Mouse (Mus musculus) Patski (cell line): Measurements from ENCODE around the gene Prl2b1. TPM values are rescaled to one million over a fixed set of nuclear protein-coding genes. Genes with fewer than 3 reads are reported as not detected.

Experiments
- ATAC-seq: fragments of 100-300 bp; one replicate; pipeline ENCODE4 v1.8.0; 2021
- CTCF ChIA-PET: fragments of 350-600 bp; sonication (Branson Sonifier 250); formaldehyde crosslinking; loops from one replicate; lab custom pipeline; 2022; ENCODE audit warnings: inconsistent platforms; lab: Charles Lee
- POLR2A ChIA-PET: fragments of 350-600 bp; sonication (Branson Sonifier 250); formaldehyde crosslinking; loops from one replicate; lab custom pipeline; 2022; ENCODE audit warnings: antibody characterized with exemption, inconsistent platforms; lab: Charles Lee
- DNase-seq: peaks from one replicate; pipeline ENCODE4 v3.0.0-alpha.2; 2011; ENCODE audit warnings: low read depth, low spot score
- H3K27me3 ChIP-seq: fragments of 371-371 bp; one replicate; pipeline ENCODE4 v1.5.1; 2021
- CTCF ChIP-seq: fragments of 100-300 bp; IDR thresholded peaks from one replicate; pipeline ENCODE4 v1.5.1; 2021
- in situ Hi-C: fragments of 300-500 bp; cut with MboI; formaldehyde crosslinking; loops from 3 replicates; pipeline ENCODE4 v1.11.1; 2018; ENCODE audit warnings: low pct_unique_long_range_greater_than_20kb, mixed read lengths
- polyA plus RNA-seq: library from polyadenylated mRNA; unstranded; gene quantifications from one replicate; pipeline ENCODE4 v1.2.3, GENCODE M21; 2021

The Prl2b1 gene
- polyA plus RNA-seq, result not detected

DNA sequence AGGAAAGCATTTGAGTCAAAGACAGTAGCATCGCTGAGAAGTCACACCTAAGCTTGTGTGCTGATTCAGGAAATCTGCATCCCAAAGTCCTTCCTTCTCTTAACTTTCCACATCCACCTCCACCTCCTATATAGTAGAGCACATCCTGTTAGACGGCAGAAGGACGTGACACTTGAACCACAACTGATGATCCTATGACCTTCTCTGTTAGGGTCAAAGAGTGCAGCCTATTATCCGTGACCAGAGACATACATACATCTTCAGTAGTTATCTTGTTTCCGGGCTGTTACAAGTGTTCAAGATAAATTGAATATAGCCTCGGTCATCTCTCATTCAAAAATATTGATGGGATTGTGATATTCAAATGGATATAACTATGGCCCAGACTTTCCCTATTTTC is at the start of gene Prl2b1:
Prl2b1 (minus strand) TSS at position 101 of the 400 bp plus-strand sequence.
- ATAC-seq (no peak), DNase-seq (no peak)
- H3K27me3 ChIP-seq, result no peaks in the 10 kb centered on the region
- no peak for TF ChIP-seq CTCF
- ChIA-PET POLR2A (no interaction called here), CTCF (no interaction called here)
- in situ Hi-C loops, result no loop called here

DNA sequence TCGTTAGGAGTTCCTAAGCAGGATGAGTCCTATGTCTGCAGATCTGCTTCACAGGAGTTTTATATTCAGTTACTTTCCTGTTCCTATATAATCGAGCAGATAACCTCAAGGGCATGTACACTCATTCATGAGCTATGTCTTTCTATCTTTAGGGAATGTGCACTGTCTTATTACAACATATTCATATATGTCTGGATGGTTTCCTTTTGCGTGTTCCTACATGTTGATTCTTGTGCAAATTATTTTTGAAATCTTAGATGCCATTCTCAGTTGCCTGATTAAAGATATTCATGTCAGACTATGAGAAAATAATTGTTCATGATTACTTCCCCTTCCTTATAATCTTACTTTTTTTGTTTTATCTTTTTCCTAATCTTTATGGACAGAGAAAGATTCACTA is 47.9 kb upstream of the Prl2b1 start, which contains the start of gene Prl8a6:
Prl8a6 (minus strand) TSS at position 101 of the 400 bp plus-strand sequence.
- no peak for ATAC-seq
- ChIA-PET POLR2A (no interaction called here), CTCF (no interaction called here)
- TF ChIP-seq CTCF, result no peak
- DNase-seq, result no peak
- in situ Hi-C loops, result no loop called here
- H3K27me3 ChIP-seq, result peaks cover 4% of the 10 kb centered on the region

DNA sequence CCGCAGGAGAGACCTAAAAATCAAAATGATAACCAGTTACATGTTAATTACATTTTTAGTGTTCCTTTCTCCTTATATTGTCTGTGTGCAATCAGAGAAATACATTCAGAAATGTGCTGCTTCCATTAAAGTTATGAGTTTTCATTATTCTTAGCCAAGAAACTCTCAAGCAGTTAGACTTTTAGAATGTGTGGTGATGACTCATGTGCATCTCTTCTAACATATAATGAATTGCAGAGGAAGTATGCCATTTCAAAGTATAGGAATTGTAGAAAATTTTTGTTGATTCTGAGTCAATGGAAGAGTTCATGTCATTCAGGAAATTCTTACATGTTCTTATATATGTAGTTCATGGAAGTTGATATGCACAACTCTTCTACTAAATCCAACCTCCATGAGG is 42.5 kb upstream of the Prl2b1 start:
- ChIA-PET POLR2A (no interaction called here), CTCF (no interaction called here)
- ATAC-seq (no peak), DNase-seq (no peak)
- in situ Hi-C loops, result no loop called here
- peaks cover 4% of the 10 kb centered on the region for H3K27me3 ChIP-seq
- no peak for TF ChIP-seq CTCF

DNA sequence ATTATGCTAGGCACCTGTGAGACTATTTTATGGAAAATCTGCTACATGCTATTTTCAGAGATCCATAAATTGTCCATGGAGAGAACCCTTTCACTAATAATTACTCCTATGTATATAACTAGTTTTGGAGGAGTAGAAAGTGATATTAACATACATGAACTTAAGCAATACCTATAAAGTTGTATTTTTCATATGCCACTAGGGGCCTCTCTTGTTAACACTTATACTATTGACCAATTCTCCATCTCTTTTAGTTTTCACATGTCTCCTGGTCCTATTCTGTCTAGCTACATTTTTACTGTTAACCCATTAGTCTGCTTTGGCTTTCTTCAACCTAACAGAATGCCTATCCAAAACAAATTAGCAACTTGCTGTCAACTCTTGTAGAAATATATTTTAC is 23.0 kb upstream of the Prl2b1 start:
- DNase-seq (no peak), ATAC-seq (no peak)
- TF ChIP-seq CTCF, result no peak
- ChIA-PET POLR2A (no interaction called here), CTCF (no interaction called here)
- in situ Hi-C loops, result no loop called here
- no peaks in the 10 kb centered on the region for H3K27me3 ChIP-seq

- ChIA-PET CTCF (no interaction called here), POLR2A (no interaction called here)
- in situ Hi-C loops, result no loop called here
- no peak for TF ChIP-seq CTCF
- no peak for DNase-seq
- no peak for ATAC-seq
- H3K27me3 ChIP-seq, result no peaks in the 10 kb centered on the region
Measured at GRCm38 (mm10) chr13:27399061-27399724, 8.5 kb upstream of the Prl2b1 start.

GRCm38 (mm10) chr13:27345373-27345772 is 45.3 kb downstream of the Prl2b1 start, which contains the start of gene Prl8a2:
Gene Prl8a2 (plus strand): TSS chr13:27345673.
- no peak for ATAC-seq

DNA sequence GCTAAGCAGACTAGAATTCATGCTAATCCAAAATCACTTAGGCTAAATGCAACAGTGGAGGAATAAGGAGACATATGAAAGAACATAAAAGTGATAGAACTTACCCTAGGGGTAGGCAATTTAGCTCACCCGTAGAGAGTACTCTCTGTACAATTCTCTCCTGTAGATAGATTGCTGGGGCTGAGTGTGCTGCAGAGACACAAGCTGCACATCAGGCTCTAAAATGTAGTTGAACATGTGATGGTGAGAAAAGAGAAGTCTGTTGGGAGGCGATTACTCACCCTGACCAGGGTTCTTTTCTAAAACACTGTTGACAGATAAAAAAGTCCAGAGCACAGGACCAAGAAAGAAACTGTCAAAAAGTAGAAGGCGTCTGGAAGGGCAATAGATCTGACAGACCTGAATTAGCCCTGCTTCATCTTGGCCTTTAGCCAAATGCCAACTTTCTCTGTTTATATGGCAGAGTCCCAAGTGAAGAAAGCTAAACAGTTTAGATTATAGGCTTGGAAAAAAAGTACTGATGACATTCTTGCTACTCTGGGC is 47.8 kb downstream of the Prl2b1 start:
- in situ Hi-C loops, result no loop called here
- DNase-seq (no peak), ATAC-seq (no peak)
- TF ChIP-seq CTCF, result no peak
- ChIA-PET CTCF (interaction anchor here (1.2 kb wide), 1 partner anchor 15 kb away, joined by 3 read pairs; no protein-coding TSS in a partner anchor), POLR2A (no interaction called here)
- H3K27me3 ChIP-seq, result no peaks in the 10 kb centered on the region

More at GRCm38 (mm10) chr13:27345373-27345772, 45.3 kb downstream of the Prl2b1 start, which contains the start of gene Prl8a2:
- ChIA-PET CTCF (no interaction called here), POLR2A (no interaction called here)
- H3K27me3 ChIP-seq, result peaks cover under 1% of the 10 kb centered on the region
- in situ Hi-C loops, result no loop called here
- no peak for DNase-seq
- no peak for TF ChIP-seq CTCF

- DNase-seq (no peak), ATAC-seq (no peak)
- no peak for TF ChIP-seq CTCF
- no peaks in the 10 kb centered on the region for H3K27me3 ChIP-seq
- in situ Hi-C loops, result no loop called here
- CTCF ChIA-PET, result no interaction called here
- POLR2A ChIA-PET, result no interaction called here
Measured at GRCm38 (mm10) chr13:27334989-27335388, 55.7 kb downstream of the Prl2b1 start.

Other genes with a start within 250 kb of the Prl2b1 start
- not detected for gene Prl3d3, start 234.1 kb downstream of the Prl2b1 start, polyA plus RNA-seq
- gene Prl3c1, start 194.2 kb downstream of the Prl2b1 start, polyA plus RNA-seq, result not detected
- gene Prl3b1, start 149.0 kb downstream of the Prl2b1 start, polyA plus RNA-seq, result not detected
- not detected for gene Prl3a1, start 131.4 kb downstream of the Prl2b1 start, polyA plus RNA-seq
- gene Prl6a1, start 78.2 kb downstream of the Prl2b1 start, polyA plus RNA-seq, result not detected
- gene Prl8a2, start 45.2 kb downstream of the Prl2b1 start, polyA plus RNA-seq, result not detected
- not detected for gene Prl8a6, start 47.8 kb upstream of the Prl2b1 start, polyA plus RNA-seq
- gene Prl8a8, start 122.4 kb upstream of the Prl2b1 start, polyA plus RNA-seq, result not detected
- not detected for gene Prl8a9, start 173.8 kb upstream of the Prl2b1 start, polyA plus RNA-seq
- gene Prl8a1, start 191.3 kb upstream of the Prl2b1 start, polyA plus RNA-seq, result not detected
- not detected for gene Prl7b1, start 219.7 kb upstream of the Prl2b1 start, polyA plus RNA-seq